Mouse (Mus musculus) heart, postnatal 36 days (tissue): ENCODE results near the gene Hes2. TPM values are rescaled to one million over a fixed set of nuclear protein-coding genes. Genes with fewer than 3 reads are reported as not detected.
A peak's percentile ranks its signal among the peaks of the same experiment; 100 is the strongest.

Source experiments
- DNase-seq, 2 experiments: peaks; one replicate each; pipeline ENCODE4 v3.0.0; 2021 to 2022
- intact Hi-C: fragments of 180-260 bp; cut with DNase I; formaldehyde crosslinking; loops from one replicate; pipeline ENCODE4 v1.15.1; 2025
- total RNA-seq, 2 experiments: library from RNA; stranded (reverse); gene quantifications; 2 replicates each; pipeline ENCODE4 v1.2.3; 2021

Gene Hes2
- total RNA-seq, 2 experiments from 2014 or later = not detected

DNA sequence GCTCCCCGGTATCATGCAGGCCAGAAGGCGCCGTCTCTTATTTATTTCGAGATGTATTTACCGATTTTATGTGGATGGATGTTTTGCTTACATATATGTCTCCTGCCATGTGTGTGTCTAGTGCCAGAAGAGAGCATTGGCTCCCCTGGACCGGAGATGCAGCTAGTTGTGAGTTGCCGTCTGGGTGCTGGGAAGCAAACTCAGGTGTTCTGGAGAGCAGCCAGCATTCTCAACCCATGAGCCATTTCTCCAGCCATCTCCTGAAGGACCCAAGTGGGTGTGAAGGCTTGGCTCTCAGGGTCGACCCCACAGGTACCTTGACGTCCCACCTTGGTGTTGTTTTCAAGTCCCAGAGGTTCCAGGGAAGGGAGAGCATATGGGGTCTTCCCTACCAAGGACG lies 23.5 kb downstream of the Hes2 start:
- intact Hi-C loops = no loop called here
- DNase-seq = no peak

DNA sequence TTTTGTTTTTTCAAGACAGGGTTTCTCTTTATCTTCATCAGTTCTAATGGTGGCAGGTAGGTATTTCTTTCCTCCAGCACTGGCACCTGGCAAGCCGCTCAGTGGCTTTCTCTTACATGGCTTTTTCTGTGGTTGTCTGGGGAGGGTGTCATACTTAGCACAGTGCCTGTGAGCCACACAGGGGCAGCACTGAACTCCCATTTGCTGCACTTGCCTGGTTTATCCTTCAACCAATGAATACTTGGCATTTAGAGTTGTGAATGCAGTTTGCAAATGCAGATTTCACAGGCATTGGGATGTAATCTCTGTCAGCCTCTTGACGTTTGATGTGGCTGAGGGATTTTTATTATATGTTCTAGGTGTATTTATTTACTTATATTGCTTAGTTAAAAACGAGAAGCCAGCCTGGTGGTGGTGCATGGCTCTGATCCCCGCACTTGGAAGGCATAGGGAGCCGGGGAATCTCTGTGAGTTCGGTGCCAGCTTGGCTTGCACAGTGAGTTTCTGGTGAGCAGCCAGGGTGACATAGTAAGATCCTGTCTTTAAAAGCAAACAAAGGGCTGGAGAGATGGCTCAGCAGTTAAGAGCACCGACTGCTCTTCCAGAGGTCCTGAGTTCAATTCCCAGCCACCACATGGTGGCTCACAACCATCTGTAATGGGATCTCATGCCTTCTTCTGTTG lies 25.8 kb downstream of the Hes2 start:
- no peak for DNase-seq
- intact Hi-C loops = loop anchor here (2.0 kb wide), 1 partner anchor 28 kb away; no protein-coding TSS in a partner anchor

DNA sequence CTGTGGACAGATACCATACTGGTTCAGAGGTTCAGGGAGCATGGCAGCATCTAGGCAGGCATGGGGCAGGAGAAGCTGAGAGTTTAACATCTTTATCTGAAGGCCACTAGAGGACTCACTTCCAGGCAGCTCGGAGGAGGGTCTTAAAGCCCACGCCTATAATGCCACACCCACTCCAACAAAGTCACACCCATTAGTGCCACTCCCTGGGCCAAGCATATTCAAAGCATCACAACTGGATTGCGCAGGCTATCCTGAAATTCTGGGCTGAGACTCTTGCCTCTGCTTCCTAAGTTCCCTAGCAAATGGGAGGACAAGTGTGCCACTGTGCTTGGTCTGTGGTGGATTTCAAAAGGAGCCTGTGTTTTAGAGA lies 26.5 kb downstream of the Hes2 start:
- DNase-seq = peak; percentile 26 to 36
- intact Hi-C loops = loop anchor here (2.0 kb wide), 1 partner anchor 28 kb away; no protein-coding TSS in a partner anchor

DNA sequence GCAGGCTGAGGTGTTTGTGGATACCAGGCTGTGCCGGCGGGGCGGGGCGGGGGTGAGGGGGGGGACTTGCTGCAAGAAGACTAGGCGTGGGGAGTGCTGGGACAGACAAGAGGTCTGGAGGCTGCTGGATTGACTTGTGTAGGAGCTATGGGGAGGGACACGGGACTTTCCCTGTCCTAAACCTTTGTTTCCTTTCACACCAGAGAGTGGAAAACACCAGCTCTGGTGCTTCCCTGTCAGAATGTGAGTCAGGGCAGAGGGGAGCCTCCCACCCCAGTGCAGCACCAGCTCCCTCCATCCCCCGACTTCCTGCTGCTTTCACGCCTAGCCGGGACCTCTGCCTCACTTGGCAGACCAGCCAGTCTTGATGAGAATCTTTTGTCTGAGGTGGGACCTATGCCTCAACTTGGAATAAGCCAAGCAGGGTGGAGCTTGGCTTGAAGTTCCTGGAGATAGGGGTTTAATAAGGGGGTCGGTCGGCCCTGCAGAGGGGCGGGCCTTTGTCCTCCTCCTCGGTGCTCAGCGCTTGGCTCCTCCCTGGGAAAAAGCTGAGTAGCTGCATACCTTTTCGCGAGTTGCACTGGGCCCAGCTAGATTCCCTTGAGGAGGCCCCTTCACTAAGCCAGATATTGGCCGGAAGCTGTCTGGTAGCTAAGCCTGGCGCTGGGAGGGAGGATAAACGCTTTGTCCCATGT lies 27.0 kb downstream of the Hes2 start:
- peak; percentile 54 to 65 for DNase-seq
- intact Hi-C loops = loop anchor here (2.0 kb wide), 1 partner anchor 27 kb away; no protein-coding TSS in a partner anchor

DNA sequence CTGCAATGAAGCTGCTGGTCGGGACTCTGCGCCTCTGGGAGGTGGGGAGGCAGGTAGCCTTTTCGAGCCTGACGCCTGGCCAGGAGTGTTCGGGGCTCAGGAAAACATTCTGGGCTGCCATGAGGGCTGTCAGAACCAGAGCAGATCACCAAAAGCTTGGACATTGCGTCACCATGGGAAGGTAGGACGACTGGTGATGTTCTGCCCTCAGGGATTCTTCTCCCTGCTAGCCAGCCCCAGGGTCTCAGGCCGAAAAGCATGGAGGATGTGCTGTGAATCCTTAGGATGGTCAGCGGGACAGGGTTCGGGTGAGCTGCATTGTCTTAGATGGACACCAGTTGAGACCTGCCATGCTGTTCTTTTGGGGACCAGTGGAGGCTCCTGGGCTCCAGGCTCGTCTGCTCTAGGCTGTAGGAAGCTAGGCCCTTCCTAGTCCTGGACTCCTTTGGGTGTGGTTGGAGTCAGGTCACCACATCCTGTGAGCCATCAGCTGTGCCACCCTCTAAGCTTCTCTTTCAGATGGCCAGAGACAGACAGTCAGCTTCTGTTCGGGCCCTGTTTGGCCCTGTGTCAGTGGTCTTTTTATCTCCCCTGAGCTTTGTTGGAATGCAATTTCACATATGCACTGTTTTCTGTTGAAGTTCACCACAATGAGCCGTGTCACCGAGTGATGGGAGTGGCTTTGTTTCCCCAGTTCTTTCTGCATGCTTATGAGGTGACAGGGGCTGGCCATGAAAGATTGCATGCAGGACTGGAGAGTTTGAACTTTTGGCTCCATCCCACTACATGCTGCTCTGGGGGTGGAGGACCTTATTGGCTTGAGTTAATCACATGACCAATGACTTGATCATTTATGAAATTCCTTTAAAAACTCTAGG lies 27.8 kb downstream of the Hes2 start:
- intact Hi-C loops = no loop called here
- DNase-seq = no peak

DNA sequence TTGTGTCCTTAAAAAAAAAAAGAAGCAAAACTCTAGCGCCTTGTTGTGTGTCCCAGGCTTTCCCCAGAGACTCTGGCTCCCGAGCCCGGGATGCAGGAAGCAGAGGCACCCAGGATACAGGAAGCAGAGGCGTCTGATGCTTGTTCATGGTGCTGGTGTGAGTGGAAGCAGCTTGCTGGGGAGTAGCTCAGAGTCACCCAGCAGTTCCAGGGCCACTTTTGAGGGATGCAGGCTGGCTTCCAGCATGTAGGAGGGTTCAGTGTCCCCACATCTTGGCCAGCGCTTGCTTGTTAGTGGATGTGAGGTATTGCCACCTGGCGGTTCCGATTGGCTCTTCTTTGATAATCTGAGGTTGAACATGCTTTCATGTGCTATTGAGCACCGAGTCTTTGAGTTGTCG lies 28.5 kb downstream of the Hes2 start:
- intact Hi-C loops = no loop called here
- DNase-seq = no peak

DNA sequence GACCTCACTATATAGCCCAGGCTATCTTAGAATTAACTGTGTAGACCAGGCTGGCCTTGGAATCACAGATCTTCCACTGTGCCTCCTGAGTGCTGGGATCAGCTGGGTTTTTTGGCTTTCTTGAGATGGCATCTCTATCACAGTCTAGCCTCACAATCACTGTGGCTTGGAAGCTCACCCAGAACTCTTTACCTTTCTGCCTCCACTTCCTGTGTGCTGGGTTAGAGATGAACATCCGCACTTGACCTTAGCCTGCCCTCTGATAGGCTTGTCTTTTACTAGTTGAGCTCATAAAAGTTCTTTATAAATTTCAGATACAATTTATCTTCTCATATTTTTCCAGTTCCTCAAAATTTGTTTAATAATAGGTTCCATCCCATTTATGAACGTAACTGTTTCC lies 30.0 kb downstream of the Hes2 start:
- intact Hi-C loops = no loop called here
- no peak for DNase-seq

DNA sequence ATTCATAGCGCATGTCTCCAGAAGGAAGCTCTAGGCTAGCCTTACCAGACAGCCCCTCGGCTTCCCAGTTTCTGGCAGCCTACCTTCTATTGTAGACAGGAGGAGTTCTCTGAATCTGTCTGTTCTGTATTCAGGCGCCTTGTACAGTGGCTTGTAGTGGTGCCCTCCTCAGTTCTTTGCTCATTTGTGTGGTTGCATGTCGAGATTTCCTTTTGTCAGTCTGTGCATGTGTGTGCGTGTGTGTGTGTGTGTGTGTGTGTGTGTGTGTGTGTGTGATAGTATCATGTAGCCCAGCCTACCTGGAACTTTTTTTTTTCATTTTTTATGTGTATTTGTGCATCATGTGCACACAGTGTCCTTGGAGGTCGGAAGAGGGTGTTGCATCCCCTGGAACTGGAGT lies 30.4 kb downstream of the Hes2 start:
- intact Hi-C loops = no loop called here
- DNase-seq = no peak

DNA sequence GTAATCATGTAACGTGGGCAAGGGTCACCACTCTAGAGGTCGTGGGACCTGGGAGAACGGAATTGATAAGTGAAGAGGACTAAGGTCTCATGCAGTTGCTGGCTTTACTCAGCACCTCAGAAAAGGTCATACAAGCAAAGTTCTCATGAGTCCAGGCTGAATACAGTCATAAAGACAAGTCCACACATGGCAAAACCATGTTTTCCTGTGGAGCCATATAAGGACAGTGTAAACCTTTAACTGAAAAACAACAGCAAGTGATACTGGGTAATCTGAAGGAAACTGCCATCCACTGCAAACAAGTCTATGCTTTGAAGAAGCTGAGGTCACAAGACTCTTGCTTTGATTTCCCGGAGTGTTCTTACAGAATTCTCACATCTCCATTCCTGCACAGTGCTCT lies 31.0 kb downstream of the Hes2 start:
- no peak for DNase-seq
- intact Hi-C loops = no loop called here

DNA sequence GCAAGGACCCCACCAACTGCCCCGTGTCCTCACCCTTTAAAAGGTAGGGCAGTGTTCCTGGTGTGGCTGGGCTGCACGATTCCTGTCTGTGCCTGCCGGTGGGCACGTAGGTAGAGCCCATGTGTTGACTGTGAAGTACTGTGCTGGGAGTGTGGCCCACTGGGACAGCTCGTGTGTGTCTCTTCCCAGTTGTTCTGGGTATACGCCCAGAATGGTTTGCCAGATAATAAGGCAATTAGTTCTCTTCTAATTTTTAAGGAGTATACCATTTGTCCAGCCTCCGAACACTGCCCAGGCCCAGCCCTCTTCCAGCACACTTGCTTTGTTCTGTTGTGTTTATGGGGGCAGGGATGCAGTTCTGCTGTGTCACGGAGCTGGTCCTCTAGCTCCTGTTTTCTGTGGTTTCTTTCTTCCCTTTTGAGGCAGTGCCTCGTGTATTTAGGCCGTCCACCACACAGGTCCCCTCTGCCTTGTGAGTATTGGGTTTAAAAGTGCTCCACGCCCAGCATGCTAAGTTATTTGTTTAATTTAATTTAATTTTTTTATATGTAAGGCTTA lies 31.5 kb downstream of the Hes2 start:
- DNase-seq = no peak
- intact Hi-C loops = no loop called here

DNA sequence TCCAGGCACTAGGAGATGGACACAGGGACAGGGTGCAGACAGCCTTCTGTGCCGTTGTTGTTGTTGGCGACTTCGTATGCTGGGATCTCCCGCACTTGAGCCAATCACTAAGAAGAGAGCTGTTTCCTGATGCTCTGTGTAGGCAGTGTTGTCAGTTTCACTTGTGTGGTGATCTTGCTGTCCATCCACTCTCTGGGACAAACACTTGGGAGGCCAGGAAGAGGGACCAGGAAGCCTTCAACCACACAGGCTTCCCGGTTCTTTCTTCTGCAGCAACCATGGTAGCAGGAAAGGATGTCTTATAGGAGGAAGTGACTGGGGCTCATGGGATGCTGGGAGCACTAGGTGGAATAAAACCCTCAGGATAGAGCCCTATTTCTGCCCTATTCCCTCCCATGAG lies 32.0 kb downstream of the Hes2 start:
- intact Hi-C loops = no loop called here
- no peak for DNase-seq

DNA sequence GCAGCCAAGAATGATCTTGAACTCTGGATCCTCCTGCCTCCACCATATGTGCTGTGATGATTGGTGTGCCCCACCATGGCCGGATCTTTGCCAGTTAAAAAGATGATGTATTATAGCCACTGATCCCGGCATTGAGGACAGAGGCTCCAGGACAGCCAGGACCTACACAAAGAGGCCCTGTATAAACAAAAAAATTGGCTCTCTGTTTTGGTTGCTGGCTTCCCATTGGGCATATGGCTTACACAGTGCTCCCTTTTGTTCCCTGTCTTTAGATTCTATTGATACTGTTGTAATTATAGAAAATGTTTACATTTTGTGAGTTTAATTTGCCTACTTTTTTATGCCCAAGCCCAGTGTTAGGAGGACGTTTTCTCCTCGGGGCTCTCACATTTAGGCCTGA lies 33.9 kb downstream of the Hes2 start:
- DNase-seq = no peak
- intact Hi-C loops = no loop called here

DNA sequence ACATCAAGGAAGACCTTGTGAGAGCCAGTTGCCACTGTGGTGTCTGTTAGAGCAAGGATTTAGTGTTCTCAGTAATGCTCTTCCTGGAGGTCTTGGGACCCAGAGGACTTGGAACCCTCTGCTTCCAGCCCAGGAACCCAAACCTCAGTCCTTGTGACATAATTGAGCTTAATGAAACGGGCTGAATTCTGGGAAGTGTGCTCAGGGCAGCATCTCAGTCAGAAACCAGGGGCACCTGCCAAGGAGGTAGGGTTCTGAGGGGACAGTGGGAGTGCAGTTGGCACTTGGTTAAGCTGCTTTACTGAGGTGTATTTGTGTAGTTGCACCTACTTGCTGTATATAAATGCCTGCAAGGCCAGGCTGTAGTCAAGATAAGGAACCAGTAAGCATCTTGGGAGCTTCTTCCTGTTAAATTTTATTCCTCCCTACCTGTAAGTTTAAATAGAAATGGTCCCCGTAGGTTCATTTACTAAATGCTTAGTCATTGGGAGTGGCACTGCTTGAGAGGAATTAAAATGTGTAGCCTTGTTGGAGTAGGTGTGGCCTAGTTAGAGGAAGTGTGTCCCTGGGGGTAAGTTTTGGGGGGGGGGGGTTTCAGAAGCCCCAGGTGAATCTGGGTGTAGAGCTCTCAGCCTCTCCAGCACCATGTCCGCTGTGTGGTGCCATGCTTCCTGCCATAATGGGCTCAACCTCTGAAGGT lies 36.0 kb downstream of the Hes2 start:
- no peak for DNase-seq
- intact Hi-C loops = no loop called here

DNA sequence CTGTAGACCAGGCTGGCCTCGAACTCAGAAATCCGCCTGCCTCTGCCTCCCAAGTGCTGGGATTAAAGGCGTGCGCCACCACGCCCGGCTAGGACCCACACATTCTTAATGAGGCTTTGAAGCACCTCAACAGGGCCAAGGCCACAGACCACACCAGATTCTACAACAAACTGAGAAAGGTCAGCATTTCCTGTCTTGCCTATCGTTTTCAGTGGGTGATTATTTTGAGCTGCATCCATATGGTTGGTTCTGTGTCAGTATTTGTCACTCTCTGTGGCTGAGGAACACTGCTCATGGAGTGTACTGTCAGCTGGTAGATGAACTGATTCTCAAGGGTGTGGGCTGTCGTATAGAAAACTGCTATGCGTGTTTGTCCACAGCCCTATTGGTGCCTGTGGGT lies 37.6 kb downstream of the Hes2 start:
- intact Hi-C loops = no loop called here
- no peak for DNase-seq

DNA sequence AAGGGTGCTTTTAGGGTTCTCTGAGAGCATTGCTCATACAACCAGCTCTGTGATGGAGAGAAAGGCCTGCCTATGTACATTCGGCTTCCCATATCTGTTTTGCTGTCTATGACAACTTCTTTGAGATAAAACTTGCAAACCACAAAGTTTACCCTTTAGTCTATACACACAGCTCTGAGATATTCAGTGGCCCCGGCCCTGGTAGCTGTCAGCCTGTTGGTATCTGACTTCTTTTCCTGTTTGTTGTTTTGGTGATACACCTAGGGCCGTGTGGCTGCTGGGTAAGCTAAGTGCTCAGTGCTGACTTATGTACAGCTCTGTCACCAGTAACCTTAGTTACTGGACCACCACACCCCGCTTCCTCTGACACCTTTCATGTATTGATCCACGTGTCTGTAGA lies 38.9 kb downstream of the Hes2 start:
- no peak for DNase-seq
- intact Hi-C loops = no loop called here

DNA sequence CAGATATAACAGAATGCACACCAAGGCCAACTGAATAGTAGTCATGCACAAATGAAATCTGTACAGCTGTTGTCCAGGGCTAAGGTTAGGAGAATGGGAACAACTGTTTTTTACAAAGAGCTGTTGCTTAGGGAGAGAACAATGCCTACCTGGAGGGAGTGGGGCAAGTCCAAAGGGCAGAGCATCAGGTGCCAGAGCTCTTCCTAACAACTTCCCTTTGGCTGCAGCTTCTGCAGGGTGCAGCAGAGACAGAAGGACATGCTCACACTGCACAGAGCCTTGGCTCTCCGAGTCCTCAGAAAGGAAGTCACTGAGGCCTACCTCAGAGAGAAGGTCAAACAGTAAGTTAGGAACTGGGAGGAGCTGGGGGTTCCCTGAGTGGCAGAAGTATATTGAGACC lies 41.0 kb downstream of the Hes2 start:
- DNase-seq = no peak
- intact Hi-C loops = no loop called here

DNA sequence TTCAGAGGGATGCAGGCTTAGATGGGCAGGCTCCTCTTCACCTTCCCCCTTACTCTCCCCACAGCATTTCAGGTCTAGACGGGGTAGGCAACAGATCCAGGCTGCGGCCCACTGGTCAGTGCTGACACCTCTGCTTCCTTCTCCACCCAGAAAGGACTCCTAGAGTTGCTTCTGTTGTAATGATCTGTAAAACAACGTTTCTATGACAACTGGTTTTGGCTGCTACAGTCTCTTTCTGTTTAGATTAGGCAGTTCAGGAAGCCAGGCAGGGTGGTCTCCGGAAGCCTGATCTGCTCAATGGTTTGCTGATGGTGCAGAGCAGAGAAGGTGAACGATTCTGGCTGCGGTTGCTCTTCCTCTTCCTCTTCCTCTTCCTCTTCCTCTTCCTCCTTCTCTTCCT lies 42.8 kb downstream of the Hes2 start:
- no peak for DNase-seq
- intact Hi-C loops = no loop called here

DNA sequence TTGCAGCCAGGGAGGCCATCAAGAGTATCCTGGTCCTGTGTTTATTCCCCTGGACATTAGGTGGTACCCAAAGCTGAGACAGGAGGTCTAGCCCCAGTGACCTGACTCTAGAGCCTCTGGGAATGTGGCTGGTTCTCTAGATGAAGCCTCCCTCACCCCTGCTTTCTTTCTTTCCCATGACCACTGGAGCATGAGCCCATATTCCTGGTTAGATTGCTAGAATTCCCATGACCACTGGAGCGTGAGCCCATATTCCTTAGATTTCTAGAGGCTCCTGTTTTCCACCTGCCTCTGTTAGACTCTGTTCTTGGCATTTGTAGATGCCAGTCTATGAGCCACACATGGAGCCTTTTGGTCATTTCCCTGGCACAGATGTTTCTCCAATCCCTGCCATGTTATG lies 43.8 kb downstream of the Hes2 start:
- DNase-seq = no peak
- intact Hi-C loops = no loop called here

DNA sequence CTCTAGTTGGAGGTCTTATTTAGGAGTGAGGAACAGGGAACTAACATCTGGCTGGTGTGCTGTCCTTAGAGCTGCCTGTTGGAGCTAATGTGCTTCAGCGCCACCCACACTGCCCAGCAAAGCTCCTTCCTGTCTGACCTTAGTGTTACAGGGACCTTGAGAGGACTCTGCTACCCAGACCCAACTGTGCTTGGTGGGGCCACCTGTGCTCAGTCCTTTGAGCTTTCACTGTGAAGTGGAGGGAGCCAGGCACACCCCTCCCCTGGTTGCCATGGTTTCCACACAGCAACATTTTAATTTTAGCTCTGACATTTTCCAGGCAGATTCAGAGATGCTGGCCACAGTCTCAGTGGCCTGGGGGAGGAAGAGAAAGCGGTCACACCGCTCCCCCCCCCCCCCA lies 44.2 kb downstream of the Hes2 start:
- intact Hi-C loops = no loop called here
- no peak for DNase-seq

DNA sequence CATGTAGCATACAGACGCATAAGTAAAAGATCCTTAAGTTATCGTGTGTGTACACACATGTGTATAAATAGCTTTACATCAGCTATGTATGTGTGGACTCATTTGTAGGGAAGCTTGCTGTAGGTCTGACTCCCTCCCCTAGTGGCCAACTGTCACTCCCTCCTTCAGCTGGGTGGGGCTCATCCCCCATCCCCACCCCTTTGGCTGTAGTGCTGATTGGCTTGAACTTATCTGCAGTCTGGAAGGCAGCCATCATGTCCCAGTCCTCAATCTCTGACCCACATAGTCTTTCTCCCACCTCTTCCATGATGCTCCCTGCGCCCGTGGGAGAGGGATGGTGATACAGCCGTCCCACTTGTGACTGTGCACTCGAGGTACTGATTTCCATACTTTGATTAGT lies 46.0 kb downstream of the Hes2 start:
- peak; percentile 50 to 60 for DNase-seq
- intact Hi-C loops = no loop called here

DNA sequence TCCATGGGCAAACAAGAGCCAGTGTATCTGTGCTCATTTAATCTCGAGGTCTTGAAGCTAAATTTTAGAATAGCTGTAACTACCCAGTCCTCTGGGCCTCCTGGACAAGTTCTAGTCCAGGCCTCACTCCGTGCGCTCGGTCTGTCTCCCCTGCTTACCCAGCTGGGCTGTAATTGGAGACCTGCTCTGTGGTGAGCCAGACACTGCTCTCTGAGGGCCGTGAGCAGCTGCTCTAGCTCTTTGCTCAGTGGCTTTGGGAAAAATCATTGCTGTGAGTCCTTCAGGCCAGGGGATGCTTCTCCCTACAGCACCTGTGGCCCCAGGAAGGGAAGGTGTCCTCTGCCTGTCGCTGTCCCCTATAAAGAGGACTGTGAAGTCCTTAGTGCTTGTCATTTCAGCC lies 47.5 kb downstream of the Hes2 start:
- DNase-seq = no peak
- intact Hi-C loops = no loop called here
